Mouse (Mus musculus): ENCODE results near the gene Fam173a. TPM values are rescaled to one million over a fixed set of nuclear protein-coding genes. Genes with fewer than 3 reads are reported as not detected.

Fam173a gene
- 94.1 and 137 TPM in 2 replicates for polyA plus RNA-seq (2012; rRNA removed; ENCODE audit: low replicate concordance)

GRCm38 (mm10) chr17:25792615-25793014 is at the start of gene Fam173a:
Fam173a (minus strand) TSS chr17:25792901.

GRCm38 (mm10) chr17:25841117-25841880 is 48.6 kb upstream of the Fam173a start, which contains the start of gene Gm20683:
Gm20683 (minus strand) TSS chr17:25841763.

DNA sequence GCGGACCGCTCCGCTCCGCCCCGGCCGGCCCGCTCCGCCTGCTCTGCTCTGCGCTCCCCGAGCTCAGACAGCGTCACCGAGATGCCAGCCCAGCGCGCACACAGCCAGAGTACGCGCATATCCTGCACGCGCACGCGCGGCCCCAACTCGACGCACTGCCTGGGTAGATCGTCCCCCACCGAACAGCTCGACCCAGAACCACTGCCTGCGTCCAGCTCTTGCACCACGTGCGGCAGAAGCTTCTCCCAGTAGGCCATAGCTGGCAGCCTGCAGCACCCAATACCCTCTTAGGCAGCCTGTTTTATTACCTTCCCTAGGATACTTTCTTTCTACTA is 44.3 kb upstream of the Fam173a start, which contains the start of gene Rhbdl1:
Gene Rhbdl1 (minus strand): TSS at position 220 of the 335 bp plus-strand sequence.

DNA sequence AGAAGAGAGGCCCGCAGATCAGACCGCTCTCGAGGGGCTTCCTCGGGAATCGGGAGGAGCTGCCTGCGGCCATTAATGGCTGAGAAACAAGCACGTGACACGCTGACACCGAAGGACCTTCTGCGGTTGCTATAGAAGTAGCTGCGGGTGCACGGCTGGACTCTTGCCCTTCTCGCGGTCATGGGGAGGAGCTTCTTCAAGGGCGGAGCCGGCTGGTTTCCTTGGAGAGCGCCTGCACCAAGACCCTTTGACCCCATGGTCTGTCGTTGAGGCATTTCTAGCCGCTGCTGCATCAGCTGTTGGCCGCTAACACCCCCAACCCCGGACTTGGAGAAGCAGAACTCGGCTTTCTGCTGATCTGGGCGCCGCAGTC is 40.6 kb upstream of the Fam173a start, which contains the start of gene Stub1:
Gene Stub1 (minus strand): TSS at position 114 of the 373 bp plus-strand sequence.

DNA sequence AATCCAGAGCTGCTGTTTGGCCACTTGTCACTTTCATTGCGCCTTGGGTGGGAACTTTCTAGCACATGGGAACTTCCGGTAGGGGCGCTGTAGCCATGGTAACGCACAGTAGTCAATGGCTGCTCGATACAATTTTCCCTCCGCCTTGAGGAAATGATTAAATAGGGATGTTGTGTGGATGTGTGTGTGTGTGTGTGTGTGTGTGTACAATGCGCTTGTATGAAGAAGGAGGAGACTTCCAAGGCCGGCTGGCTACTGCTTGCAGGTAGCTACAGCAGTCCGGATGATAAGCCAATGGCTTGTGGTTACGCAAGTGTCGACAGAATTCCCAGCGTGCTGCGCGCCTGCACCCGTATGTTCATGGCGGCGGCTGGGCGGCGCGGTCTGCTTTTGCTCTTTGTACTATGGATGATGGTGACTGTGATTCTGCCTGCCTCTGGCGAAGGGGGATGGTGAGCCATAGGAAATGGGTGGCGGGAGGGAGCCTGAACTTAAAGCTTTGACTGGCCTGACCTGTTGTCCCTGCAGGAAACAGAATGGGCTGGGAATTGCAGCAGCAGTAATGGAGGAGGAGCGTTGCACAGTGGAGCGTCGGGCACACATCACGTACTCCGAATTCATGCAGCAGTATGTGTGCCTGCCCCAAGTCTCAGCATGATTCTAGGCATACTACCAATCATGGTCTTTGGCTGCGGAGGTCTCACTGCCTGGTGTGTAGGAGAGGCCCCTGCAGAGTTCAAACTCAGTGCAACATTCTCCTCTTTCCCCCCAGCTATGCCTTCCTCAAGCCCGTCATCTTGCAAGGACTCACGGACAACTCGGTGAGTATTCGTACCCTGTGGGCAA is 36.2 kb upstream of the Fam173a start, which contains the start of gene Jmjd8:
Gene Jmjd8 (plus strand): TSS at position 156 of the 846 bp plus-strand sequence.

GRCm38 (mm10) chr17:25823452-25823851 is 30.8 kb upstream of the Fam173a start, which contains the start of gene Wdr24:
Wdr24 (plus strand) TSS chr17:25823627.

DNA sequence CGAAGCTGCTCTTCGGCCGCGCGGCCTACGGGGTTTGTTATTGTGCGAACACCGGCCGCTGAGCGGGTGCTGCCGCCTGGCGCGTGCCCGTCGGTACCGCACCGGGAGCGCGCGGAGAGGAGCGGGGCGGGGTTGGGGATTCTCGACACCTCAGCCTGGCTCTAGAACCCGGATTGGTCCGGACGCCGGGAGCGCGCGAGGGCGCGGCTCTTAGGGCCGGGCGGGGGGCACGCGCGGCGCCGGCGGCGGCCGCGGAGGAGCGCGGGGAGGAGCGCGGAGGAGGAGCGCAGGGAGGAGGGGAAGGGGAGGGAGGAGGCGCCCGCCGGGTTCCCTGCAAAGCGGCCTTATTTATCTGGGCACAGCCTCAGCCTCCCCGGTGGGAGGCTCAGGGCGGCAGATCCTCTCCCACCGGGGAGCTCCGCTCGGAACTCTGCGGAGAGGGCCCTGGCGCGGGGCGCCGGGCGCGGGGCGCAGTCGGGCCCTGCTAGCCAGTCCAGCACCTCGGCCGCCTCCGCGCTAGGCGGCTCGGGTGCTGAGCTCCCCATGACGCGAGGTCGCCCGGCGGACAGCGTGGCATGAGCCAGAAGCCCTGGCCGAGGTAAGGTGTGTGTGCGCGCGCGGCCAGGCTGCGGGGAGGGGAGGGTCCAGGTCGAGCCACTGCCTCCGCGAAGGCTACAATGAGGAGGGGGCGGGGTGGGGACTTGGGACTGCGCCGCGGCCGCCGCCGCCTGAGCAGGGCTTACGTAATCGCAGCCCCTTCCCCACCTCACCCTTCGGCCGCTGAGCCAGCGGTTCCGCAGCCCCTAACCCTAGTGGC is 16.3 kb upstream of the Fam173a start, which contains the start of gene Fbxl16:
Gene Fbxl16 (plus strand): TSS at position 297 of the 817 bp plus-strand sequence.

DNA sequence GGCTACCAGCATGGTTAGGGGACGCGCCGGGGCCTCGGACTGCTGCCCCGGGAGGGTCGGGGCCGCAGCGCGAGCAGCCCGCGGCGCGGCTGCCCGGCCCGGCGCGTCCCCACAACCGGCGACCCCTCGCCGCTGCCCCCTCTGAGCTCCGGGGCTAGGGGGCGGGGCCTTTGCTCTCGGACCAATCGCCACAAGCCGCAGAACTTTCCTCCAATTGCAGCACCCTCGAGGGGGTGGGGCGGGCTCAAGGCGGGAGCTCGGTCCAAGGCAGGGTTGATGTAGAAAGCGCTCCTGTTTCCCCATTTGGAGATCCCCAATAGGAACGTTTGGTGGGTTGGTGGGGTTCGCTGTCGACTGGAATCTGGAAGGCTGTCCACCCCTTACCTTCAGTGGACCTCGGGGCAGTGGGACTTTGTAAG is 4.3 kb upstream of the Fam173a start, which contains the start of gene Metrn:
Gene Metrn (minus strand): TSS at position 186 of the 419 bp plus-strand sequence.

GRCm38 (mm10) chr17:25795609-25796092 is 3.0 kb upstream of the Fam173a start, which contains the start of gene AC134908.4:
AC134908.4 (minus strand) TSS chr17:25795659.

DNA sequence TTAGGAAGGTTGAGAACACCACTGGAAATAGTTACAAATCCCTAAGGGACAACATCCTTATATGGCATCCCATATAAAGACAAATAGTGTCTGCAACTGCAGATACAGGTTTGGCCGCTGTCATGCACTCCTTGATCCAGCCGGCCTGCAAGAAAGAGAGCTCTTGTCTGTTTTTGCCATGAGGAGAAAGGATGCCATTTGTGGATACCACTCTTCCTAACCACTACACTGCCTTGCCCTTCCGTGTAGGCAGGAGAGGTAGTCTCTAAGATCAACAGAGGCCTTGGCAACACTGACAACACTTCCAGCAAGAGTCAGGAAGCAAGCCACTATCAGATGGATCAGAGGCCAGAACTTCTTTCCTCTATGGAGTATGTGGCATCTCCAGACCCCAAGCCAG is 6.4 kb downstream of the Fam173a start, which contains the start of gene Ccdc78:
Gene Ccdc78 (plus strand): TSS at position 301 of the 400 bp plus-strand sequence.

GRCm38 (mm10) chr17:25785281-25785745 is 7.4 kb downstream of the Fam173a start, which contains the start of gene Haghl:
Haghl (minus strand) TSS chr17:25785673.

GRCm38 (mm10) chr17:25773549-25774120 is 19.1 kb downstream of the Fam173a start, which contains the start of gene Narfl:
Narfl (plus strand) TSS chr17:25773776.

GRCm38 (mm10) chr17:25754241-25754640 is 38.5 kb downstream of the Fam173a start, which contains the start of gene Msln:
Msln (minus strand) TSS chr17:25754378.

Other genes with a start within 250 kb of the Fam173a start
- 0.35 and 0.44 TPM in 2 replicates for gene Sox8, start 222.2 kb downstream of the Fam173a start, polyA plus RNA-seq (2012; rRNA removed; ENCODE audit: low replicate concordance)
- gene Lmf1, start 213.8 kb downstream of the Fam173a start, polyA plus RNA-seq (2012; rRNA removed; ENCODE audit: low replicate concordance), result 12.1 and 16.5 TPM in 2 replicates
- 0.23 TPM in 1 of 2 replicates, not detected in the other for gene Gng13, start 75.7 kb downstream of the Fam173a start, polyA plus RNA-seq (2012; rRNA removed; ENCODE audit: low replicate concordance)
- gene Chtf18, start 65.5 kb downstream of the Fam173a start, polyA plus RNA-seq (2012; rRNA removed; ENCODE audit: low replicate concordance), result 10.7 and 13.7 TPM in 2 replicates
- gene Rpusd1, start 65.2 kb downstream of the Fam173a start, polyA plus RNA-seq (2012; rRNA removed; ENCODE audit: low replicate concordance), result 23.9 and 28.5 TPM in 2 replicates
- gene Mslnl, start 56.9 kb downstream of the Fam173a start, polyA plus RNA-seq (2012; rRNA removed; ENCODE audit: low replicate concordance), result 0.27 and 0.29 TPM in 2 replicates
- gene Msln, start 38.5 kb downstream of the Fam173a start, polyA plus RNA-seq (2012; rRNA removed; ENCODE audit: low replicate concordance), result 2.2 and 3.4 TPM in 2 replicates
- gene Narfl, start 19.1 kb downstream of the Fam173a start, polyA plus RNA-seq (2012; rRNA removed; ENCODE audit: low replicate concordance), result 11.9 and 15.5 TPM in 2 replicates
- gene Haghl, start 7.2 kb downstream of the Fam173a start, polyA plus RNA-seq (2012; rRNA removed; ENCODE audit: low replicate concordance), result 26.8 and 27.4 TPM in 2 replicates
- gene Ccdc78, start 6.3 kb downstream of the Fam173a start, polyA plus RNA-seq (2012; rRNA removed; ENCODE audit: low replicate concordance), result 0.06 TPM in 1 of 2 replicates, not detected in the other
- gene AC134908.4, start 2.8 kb upstream of the Fam173a start, polyA plus RNA-seq (2012; rRNA removed; ENCODE audit: low replicate concordance), result not detected in 2 replicates
- gene Metrn, start 4.2 kb upstream of the Fam173a start, polyA plus RNA-seq (2012; rRNA removed; ENCODE audit: low replicate concordance), result 29.1 and 38.2 TPM in 2 replicates
- gene Fbxl16, start 16.2 kb upstream of the Fam173a start, polyA plus RNA-seq (2012; rRNA removed; ENCODE audit: low replicate concordance), result 2.5 and 4.1 TPM in 2 replicates
- gene Wdr24, start 30.7 kb upstream of the Fam173a start, polyA plus RNA-seq (2012; rRNA removed; ENCODE audit: low replicate concordance), result 27.2 and 27.4 TPM in 2 replicates
- 43.0 and 55.8 TPM in 2 replicates for gene Jmjd8, start 36.0 kb upstream of the Fam173a start, polyA plus RNA-seq (2012; rRNA removed; ENCODE audit: low replicate concordance)
- 105 and 167 TPM in 2 replicates for gene Stub1, start 40.5 kb upstream of the Fam173a start, polyA plus RNA-seq (2012; rRNA removed; ENCODE audit: low replicate concordance)
- gene Rhbdl1, start 44.4 kb upstream of the Fam173a start, polyA plus RNA-seq (2012; rRNA removed; ENCODE audit: low replicate concordance), result 6.5 and 12.9 TPM in 2 replicates
- 68.5 and 82.6 TPM in 2 replicates for gene Gm20683, start 48.9 kb upstream of the Fam173a start, polyA plus RNA-seq (2012; rRNA removed; ENCODE audit: low replicate concordance)
- 122 and 144 TPM in 2 replicates for gene Rhot2, start 52.0 kb upstream of the Fam173a start, polyA plus RNA-seq (2012; rRNA removed; ENCODE audit: low replicate concordance)
- 9.5 and 30.5 TPM in 2 replicates for gene Wdr90, start 68.6 kb upstream of the Fam173a start, polyA plus RNA-seq (2012; rRNA removed; ENCODE audit: low replicate concordance)
- 135 and 209 TPM in 2 replicates for gene Mcrip2, start 75.9 kb upstream of the Fam173a start, polyA plus RNA-seq (2012; rRNA removed; ENCODE audit: low replicate concordance)
- gene Mettl26, start 82.2 kb upstream of the Fam173a start, polyA plus RNA-seq (2012; rRNA removed; ENCODE audit: low replicate concordance), result 162 and 249 TPM in 2 replicates
- 1.3 and 1.9 TPM in 2 replicates for gene Wfikkn1, start 88.0 kb upstream of the Fam173a start, polyA plus RNA-seq (2012; rRNA removed; ENCODE audit: low replicate concordance)
- gene Rab40c, start 126.8 kb upstream of the Fam173a start, polyA plus RNA-seq (2012; rRNA removed; ENCODE audit: low replicate concordance), result 38.2 and 46.0 TPM in 2 replicates
- gene Pigq, start 152.0 kb upstream of the Fam173a start, polyA plus RNA-seq (2012; rRNA removed; ENCODE audit: low replicate concordance), result 69.2 and 87.1 TPM in 2 replicates
- gene Nhlrc4, start 152.1 kb upstream of the Fam173a start, polyA plus RNA-seq (2012; rRNA removed; ENCODE audit: low replicate concordance), result not detected in 2 replicates
- gene A930017K11Rik, start 159.7 kb upstream of the Fam173a start, polyA plus RNA-seq (2012; rRNA removed; ENCODE audit: low replicate concordance), result not detected in 2 replicates
- 74.2 and 92.9 TPM in 2 replicates for gene Capn15, start 192.9 kb upstream of the Fam173a start, polyA plus RNA-seq (2012; rRNA removed; ENCODE audit: low replicate concordance)

Measured in duodenum, adult 2 months (tissue).